Mouse (Mus musculus): ENCODE data around the gene Zc3h14.

DNA sequence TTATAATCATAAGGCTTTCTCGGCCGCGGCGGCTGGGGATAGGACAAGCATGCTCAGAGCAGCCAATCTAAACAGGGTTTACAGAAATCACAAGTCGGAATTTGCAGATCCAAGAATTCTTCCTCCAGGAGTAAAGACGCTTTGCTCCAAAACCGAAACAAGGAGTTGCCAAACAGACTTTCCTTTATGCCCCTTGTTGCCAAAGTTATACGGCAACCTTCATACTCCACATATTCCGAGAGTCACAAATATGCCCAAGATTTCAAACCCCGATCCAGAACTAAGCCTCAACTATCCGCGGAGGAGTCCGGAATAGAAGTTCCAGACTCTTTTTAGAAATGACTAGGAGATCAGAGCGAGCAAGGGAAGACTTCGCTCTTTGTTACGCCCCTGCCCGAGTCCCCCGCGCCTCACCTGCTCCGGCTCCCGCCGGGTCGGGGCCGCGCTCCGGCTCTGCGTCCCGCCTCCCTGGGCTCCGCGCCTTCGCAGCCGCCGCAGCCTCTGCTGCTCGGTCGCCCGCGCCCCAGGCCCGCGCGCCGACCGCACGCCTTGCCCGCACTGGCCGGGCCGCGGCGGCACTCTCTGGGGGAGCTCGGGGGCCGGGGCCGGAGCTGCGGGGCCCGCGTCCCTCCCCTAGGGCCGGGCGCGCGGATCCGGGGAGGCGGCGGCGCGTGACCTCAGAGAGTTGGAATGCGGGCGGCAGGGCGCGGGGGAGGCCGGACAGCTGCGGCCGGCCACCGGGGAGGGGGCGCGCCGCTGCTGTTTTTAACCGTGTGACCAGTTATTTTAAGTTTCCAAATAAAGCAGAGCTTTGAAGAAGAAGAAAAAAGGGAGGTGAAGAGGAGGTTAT lies 9.6 kb upstream of the Zc3h14 start, which contains the start of gene Ptpn21:
- TF ChIP-seq POLR2A (IDR thresholded peaks at IDR 0.05; ENCODE audit: low read depth, low read length) (no peak), CTCF (conservative IDR thresholded peaks at IDR 0.05; ENCODE audit: insufficient read depth, insufficient read length, low read depth, low read length) (no peak)

All from kidney, adult 2 months (tissue).